Mouse (Mus musculus): ENCODE measurements at regions not wholly inside any gene's neighbourhood (a gene's known extent, or its start where the extent isn't known, plus 50 kb on each side); places are given as distances from the start of the nearest gene placed in this dataset.

- no peak for DNase-seq (ENCODE audit: low spot score in 2 of 2)
Measured at GRCm38 (mm10) chr16:93533205-93533604, 70.7 kb downstream of the Setd4 start.

GRCm38 (mm10) chr16:93531937-93532336, 71.9 kb downstream of the Setd4 start:
- no peak for DNase-seq (ENCODE audit: low spot score in 2 of 2)

GRCm38 (mm10) chr16:93522485-93522884, 81.4 kb downstream of the Setd4 start:
- DNase-seq (ENCODE audit: low spot score in 2 of 2), result no peak

GRCm38 (mm10) chr16:93520481-93520880, 83.4 kb downstream of the Setd4 start:
- no peak for DNase-seq (ENCODE audit: low spot score in 2 of 2)

GRCm38 (mm10) chr16:93518620-93519019, 85.2 kb downstream of the Setd4 start:
- no peak for DNase-seq (ENCODE audit: low spot score in 2 of 2)

GRCm38 (mm10) chr16:93516793-93517192, 87.1 kb downstream of the Setd4 start:
- no peak for DNase-seq (ENCODE audit: low spot score in 2 of 2)

- no peak for DNase-seq (ENCODE audit: low spot score in 2 of 2)
Measured at GRCm38 (mm10) chr16:93515456-93515941, 88.4 kb downstream of the Setd4 start.

- no peak for DNase-seq (ENCODE audit: low spot score in 2 of 2)
Measured at GRCm38 (mm10) chr16:93513616-93514041, 90.2 kb downstream of the Setd4 start.

- no peak for DNase-seq (ENCODE audit: low spot score in 2 of 2)
Measured at GRCm38 (mm10) chr16:93511988-93512387, 91.9 kb downstream of the Setd4 start.

- DNase-seq (ENCODE audit: low spot score in 2 of 2), result no peak
Measured at GRCm38 (mm10) chr16:93511517-93511916, 92.3 kb downstream of the Setd4 start.

GRCm38 (mm10) chr16:93498800-93499199, 105.1 kb downstream of the Setd4 start:
- DNase-seq (ENCODE audit: low spot score in 2 of 2), result no peak

GRCm38 (mm10) chr16:93493337-93494002, 110.4 kb downstream of the Setd4 start:
- no peak for DNase-seq (ENCODE audit: low spot score in 2 of 2)

GRCm38 (mm10) chr16:93486646-93487550, 117.0 kb downstream of the Setd4 start:
- no peak for DNase-seq (ENCODE audit: low spot score in 2 of 2)

- no peak for DNase-seq (ENCODE audit: low spot score in 2 of 2)
Measured at GRCm38 (mm10) chr16:93469957-93470356, 133.9 kb downstream of the Setd4 start.

GRCm38 (mm10) chr16:93465741-93466140, 138.1 kb downstream of the Setd4 start:
- DNase-seq (ENCODE audit: low spot score in 2 of 2), result no peak

- DNase-seq (ENCODE audit: low spot score in 2 of 2), result no peak
Measured at GRCm38 (mm10) chr16:93464898-93465297, 139.0 kb downstream of the Setd4 start.

- DNase-seq (ENCODE audit: low spot score in 2 of 2), result no peak
Measured at GRCm38 (mm10) chr16:93463405-93463804, 140.5 kb downstream of the Setd4 start.

- no peak for DNase-seq (ENCODE audit: low spot score in 2 of 2)
Measured at GRCm38 (mm10) chr16:93462286-93462610, 141.6 kb downstream of the Setd4 start.

- peak in 1 of 2 experiments; percentile 23 for DNase-seq (ENCODE audit: low spot score in 2 of 2)
Measured at GRCm38 (mm10) chr16:93461406-93462285, 142.2 kb downstream of the Setd4 start.

- DNase-seq (ENCODE audit: low spot score in 2 of 2), result no peak
Measured at GRCm38 (mm10) chr16:93459497-93460240, 144.2 kb downstream of the Setd4 start.
